Mouse (Mus musculus) right cerebral cortex, adult 18-20 months (tissue): ENCODE data around the gene Prss21.
"Not testable (repeated sequence)": the region's sequence is repeated elsewhere in the genome, so short reads cannot be mapped to it uniquely, and the experiment has no call there.

ENCODE experiments used
- DNase-seq: peaks from one replicate; pipeline ENCODE4 v3.0.0; 2022; ENCODE audit warnings: mixed read lengths

Gene Prss21

GRCm38 (mm10) chr17:23868513-23868912 is 657 bp downstream of the Prss21 start:
- DNase-seq: no peak

GRCm38 (mm10) chr17:23873884-23874856 is 6.3 kb downstream of the Prss21 start:
- DNase-seq: peak; percentile 24

DNA sequence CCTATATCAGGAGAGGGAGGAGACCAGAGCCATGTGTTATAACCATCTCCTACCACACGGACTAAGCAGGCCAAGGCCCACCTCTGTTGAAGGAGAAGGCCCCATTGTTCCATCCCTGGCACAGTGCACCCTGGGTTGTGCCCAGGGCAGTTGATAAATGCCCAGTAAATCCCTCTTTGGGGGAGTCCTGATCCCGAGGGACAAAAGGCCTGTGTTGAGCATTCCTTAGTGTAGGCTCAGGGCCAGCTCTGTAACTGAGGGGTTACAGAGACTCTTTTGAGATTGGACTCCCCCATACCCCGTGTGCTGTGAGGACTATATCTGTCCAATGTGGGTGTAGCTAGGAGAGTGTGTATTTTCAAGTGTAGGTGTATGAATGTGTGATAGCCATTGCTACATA is 8.9 kb downstream of the Prss21 start:
- peak; percentile 44 for DNase-seq

DNA sequence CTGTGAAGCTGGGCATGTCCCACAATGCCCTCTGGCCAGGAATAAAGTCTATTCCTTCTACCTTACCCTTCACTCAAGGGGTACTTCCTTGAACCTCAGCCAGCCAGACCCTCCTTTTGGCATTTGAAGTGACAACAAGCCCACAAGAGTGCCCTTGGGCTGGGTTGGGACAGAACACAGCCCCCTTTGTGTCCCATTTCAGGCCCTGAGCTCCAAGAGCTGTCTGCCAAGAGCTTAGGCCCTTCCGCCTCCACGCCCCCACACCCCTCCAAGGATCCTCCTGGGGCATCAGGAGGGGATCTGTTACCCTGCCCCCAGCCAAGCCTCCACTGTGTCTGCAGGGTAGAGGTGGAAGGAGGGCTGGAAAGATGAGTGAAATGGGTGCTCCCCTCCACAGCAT is 9.3 kb downstream of the Prss21 start:
- DNase-seq: no peak

DNA sequence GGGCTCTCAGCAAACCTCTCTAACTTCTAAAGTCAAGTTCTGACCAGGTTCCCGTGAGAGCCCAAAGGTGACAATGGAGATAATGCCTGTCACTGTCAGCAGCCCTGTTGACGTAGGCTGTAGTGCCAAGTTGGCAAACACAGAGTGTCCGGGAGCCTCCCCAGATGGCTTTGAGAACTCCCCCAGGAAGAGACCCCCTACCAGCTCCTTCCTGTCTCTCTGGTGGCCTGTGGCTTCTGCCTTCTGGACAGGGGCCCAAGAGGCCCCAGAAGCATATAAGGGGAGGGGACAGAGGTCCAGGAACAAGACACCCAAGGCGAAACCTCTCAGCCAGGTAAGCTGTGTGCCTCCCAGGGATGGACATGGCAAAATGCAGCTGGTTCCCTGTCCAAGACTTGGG is 12.7 kb downstream of the Prss21 start, which contains the start of the genes Dcpp1 and Dcpp2:
Dcpp1 (plus strand) TSS at position 301 of the 400 bp plus-strand sequence.
Dcpp2 (plus strand) TSS at position 305 of the 400 bp plus-strand sequence.
- DNase-seq: not testable (repeated sequence)

GRCm38 (mm10) chr17:23917158-23917557 is 49.3 kb downstream of the Prss21 start, which contains the start of gene Dcpp3:
Gene Dcpp3 (plus strand): TSS chr17:23917458.
- not testable (repeated sequence) for DNase-seq
